Mouse (Mus musculus) skeletal muscle tissue, adult 2 months (tissue): ENCODE measurements around the gene Gm266.

Source experiments
- DNase-seq: peaks from one replicate; pipeline ENCODE4 v3.0.0-alpha.2; 2012; ENCODE audit warnings: low read depth, low spot score

Gene Gm266

GRCm38 (mm10) chr12:111454543-111455280 lies 30.9 kb downstream of the Gm266 start:
- DNase-seq, result no peak

- no peak for DNase-seq
These were observed 31.6 kb downstream of the Gm266 start for GRCm38 (mm10) chr12:111454021-111454420.

GRCm38 (mm10) chr12:111451561-111451960 lies 34.1 kb downstream of the Gm266 start:
- no peak for DNase-seq

- DNase-seq, result peak; percentile 79
These were observed 35.3 kb downstream of the Gm266 start for GRCm38 (mm10) chr12:111450359-111450758.

GRCm38 (mm10) chr12:111448931-111449705 lies 36.5 kb downstream of the Gm266 start:
- peak; percentile 65 for DNase-seq

- DNase-seq, result peak; percentile 91
These were observed 37.5 kb downstream of the Gm266 start for GRCm38 (mm10) chr12:111447898-111448760.

GRCm38 (mm10) chr12:111447350-111447749 lies 38.3 kb downstream of the Gm266 start:
- no peak for DNase-seq

GRCm38 (mm10) chr12:111446745-111447144 lies 38.9 kb downstream of the Gm266 start:
- no peak for DNase-seq

- no peak for DNase-seq
These were observed 39.6 kb downstream of the Gm266 start for GRCm38 (mm10) chr12:111445890-111446613.

- DNase-seq, result no peak
These were observed 40.3 kb downstream of the Gm266 start for GRCm38 (mm10) chr12:111445161-111445889.

GRCm38 (mm10) chr12:111443921-111444831 lies 41.4 kb downstream of the Gm266 start:
- no peak for DNase-seq

- peak; percentile 80 for DNase-seq
These were observed 42.4 kb downstream of the Gm266 start for GRCm38 (mm10) chr12:111443011-111443870.

GRCm38 (mm10) chr12:111442309-111443010 lies 43.2 kb downstream of the Gm266 start, which contains the start of gene Tnfaip2:
Gene Tnfaip2 (plus strand): TSS chr12:111442469.
- peak; percentile 89 for DNase-seq

GRCm38 (mm10) chr12:111441523-111441922 lies 44.1 kb downstream of the Gm266 start:
- DNase-seq, result no peak

GRCm38 (mm10) chr12:111440701-111441373 lies 44.8 kb downstream of the Gm266 start:
- DNase-seq, result no peak

- DNase-seq, result no peak
These were observed 46.8 kb downstream of the Gm266 start for GRCm38 (mm10) chr12:111438850-111439249.

GRCm38 (mm10) chr12:111437222-111437900 lies 48.3 kb downstream of the Gm266 start:
- no peak for DNase-seq
